Mouse (Mus musculus) liver, embryonic 16.5 days (tissue): Measurements from ENCODE around the gene Hmg20b. TPM values are rescaled to one million over a fixed set of nuclear protein-coding genes. Genes with fewer than 3 reads are reported as not detected.
A peak's percentile ranks its signal among the peaks of the same experiment; 100 is the strongest.

ENCODE experiments used
- ATAC-seq: fragments of 200-750 bp; cut with Nextera tagmentation; 2 replicates; pipeline ENCODE4 v1.8.0; 2017; ENCODE audit warnings: low read depth, mild to moderate bottlenecking, moderate number of reproducible peaks, moderate library complexity
- H3K27ac ChIP-seq: fragments of 300-500 bp; sonication (generic); 2 replicates; pipeline ENCODE4 v1.5.1; 2014; ENCODE audit warnings: mild to moderate bottlenecking, low read length
- H3K27me3 ChIP-seq: fragments of 300-500 bp; sonication (generic); 2 replicates; pipeline ENCODE4 v1.6.1; 2014; ENCODE audit warnings: low read depth, low read length, mixed read lengths; ENCODE audit not compliant: control insufficient read depth, insufficient read depth
- H3K36me3 ChIP-seq: fragments of 300-500 bp; sonication (generic); 2 replicates; pipeline ENCODE4 v1.6.1; 2014; ENCODE audit warnings: mild to moderate bottlenecking; ENCODE audit not compliant: control insufficient read depth, insufficient read depth
- H3K4me1 ChIP-seq: fragments of 300-500 bp; sonication (generic); 2 replicates; pipeline ENCODE4 v1.6.1; 2014; ENCODE audit warnings: low read depth, low read length, mixed read lengths; ENCODE audit not compliant: control insufficient read depth
- H3K4me2 ChIP-seq: fragments of 300-500 bp; sonication (generic); 2 replicates; pipeline ENCODE4 v1.6.1; 2014; ENCODE audit warnings: low read depth, low read length, mixed read lengths
- H3K4me3 ChIP-seq: fragments of 300-500 bp; sonication (generic); 2 replicates; pipeline ENCODE4 v1.5.1; 2014; ENCODE audit warnings: low read depth, mild to moderate bottlenecking, low read length
- H3K9ac ChIP-seq: fragments of 300-500 bp; sonication (generic); 2 replicates; pipeline ENCODE4 v1.6.1; 2014; ENCODE audit warnings: low read depth, low read length
- H3K9me3 ChIP-seq: fragments of 300-500 bp; sonication (generic); replicated peaks from 2 replicates; pipeline ENCODE4 v1.6.1; 2016; ENCODE audit warnings: low read length; ENCODE audit not compliant: control insufficient read depth
- WGBS: fragments of 180-500 bp; shearing (Covaris S2); extraction: QIAGEN DNeasy Blood & Tissue Kit; methylation state at CpG from one replicate; pipeline ENCODE4 v1.1.7; 2014; ENCODE audit not compliant: insufficient replicate concordance; 5-methylcytosine and 5-hydroxymethylcytosine counted together
- polyA plus RNA-seq: library from polyadenylated mRNA; unstranded; fragments of >200 nt; fragmentation: Nextera tagmentation; extraction: Ambion mirVana; gene quantifications from 2 replicates; pipeline ENCODE4 v1.2.1, GENCODE M21; 2015

Gene Hmg20b
- polyA plus RNA-seq, 1 experiment from 2014 or later: 22.5 TPM

DNA sequence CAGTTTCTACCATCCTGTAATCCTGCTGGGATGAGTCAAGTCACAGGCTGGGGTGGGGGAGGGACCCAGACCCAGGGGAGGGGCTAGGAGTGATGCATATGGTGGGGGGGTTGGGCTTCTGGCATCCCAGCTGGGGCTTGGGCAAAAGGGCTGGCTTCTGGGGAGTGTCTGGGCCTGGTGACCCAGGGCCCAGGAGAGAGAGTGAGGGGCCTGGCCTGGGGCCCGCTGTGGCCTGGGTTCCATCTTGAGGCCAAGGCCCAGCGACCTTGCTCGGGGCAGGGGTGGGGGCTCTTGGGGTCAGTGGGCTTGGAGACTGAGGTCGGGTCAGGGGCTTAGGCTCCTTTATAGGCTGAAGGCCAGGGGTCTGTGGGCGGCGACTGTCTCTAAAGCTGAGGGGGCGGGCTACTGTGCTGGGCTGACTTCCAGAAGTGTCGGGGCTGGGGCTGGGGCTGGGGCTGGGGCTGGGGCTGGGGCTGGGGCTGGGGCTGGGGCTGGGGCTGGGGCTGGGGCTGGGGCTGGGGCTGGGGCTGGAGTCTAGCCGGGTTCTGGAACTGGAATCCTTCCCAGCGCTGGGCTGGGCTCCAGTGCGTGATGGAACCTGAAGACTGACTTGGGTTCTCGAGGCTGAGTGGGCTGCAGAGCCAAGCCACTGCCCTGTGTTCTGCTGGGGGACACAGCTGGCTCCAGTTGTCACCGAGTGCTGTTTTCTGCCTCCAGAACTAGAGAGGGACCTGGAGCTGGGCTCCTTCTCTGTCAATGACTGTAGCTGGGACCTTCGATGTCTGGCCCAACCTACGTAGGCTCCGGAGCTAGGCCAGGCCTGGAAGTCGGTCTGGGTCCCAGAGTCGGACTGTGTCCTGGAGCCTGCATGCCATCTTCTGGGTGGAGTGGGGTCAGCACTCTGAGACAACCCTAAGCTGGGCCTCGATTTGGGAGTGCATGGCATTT is 14.6 kb downstream of the Hmg20b start:
- Histone ChIP-seq H3K27me3 (peaks cover 8% of the 10 kb centered on the region; the same call in 1 of the 2 replicates), H3K4me1 (peaks cover 6% of the 10 kb centered on the region), H3K4me2 (no peak overlapping the region), H3K36me3 (no peaks in the 10 kb centered on the region), H3K9ac (no peak overlapping the region), H3K4me3 (no peak overlapping the region), H3K27ac (no peak overlapping the region), H3K9me3 (no peaks in the 10 kb centered on the region)
- no peak for ATAC-seq
- 64% methylated on average over 19 of the region's 19 CpGs for WGBS

DNA sequence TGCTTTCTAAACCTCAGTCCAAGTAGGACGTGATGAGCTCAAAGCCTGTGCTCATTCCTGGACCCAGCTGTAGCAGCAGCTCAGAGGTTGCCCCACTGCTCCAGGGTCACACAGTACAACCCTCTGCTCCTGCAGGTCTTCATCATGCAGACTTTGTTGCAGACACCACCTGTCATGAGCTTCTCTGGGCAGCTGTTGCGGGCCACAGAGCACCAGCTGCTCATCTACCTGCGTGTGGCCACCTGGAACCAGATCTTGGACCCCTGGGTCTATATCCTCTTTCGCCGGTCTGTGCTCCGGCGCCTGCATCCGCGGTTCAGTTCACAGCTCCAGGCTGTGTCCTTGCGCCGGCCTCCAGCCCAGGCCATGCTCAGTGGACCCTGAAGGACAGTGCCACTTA is 16.0 kb downstream of the Hmg20b start:
- Histone ChIP-seq H3K4me2 (no peak overlapping the region), H3K4me1 (no peaks in the 10 kb centered on the region), H3K27me3 (peaks cover 8% of the 10 kb centered on the region; the same call in 1 of the 2 replicates), H3K9me3 (no peaks in the 10 kb centered on the region), H3K4me3 (no peak overlapping the region), H3K27ac (no peak overlapping the region), H3K36me3 (no peaks in the 10 kb centered on the region), H3K9ac (no peak overlapping the region)
- 74% methylated on average over 11 of the region's 11 CpGs for WGBS
- ATAC-seq: no peak

- peaks cover 5% of the 10 kb centered on the region for H3K4me1 ChIP-seq
- H3K4me2 ChIP-seq: no peak overlapping the region
Measured at GRCm38 (mm10) chr10:81332277-81332676, 18.0 kb downstream of the Hmg20b start.

DNA sequence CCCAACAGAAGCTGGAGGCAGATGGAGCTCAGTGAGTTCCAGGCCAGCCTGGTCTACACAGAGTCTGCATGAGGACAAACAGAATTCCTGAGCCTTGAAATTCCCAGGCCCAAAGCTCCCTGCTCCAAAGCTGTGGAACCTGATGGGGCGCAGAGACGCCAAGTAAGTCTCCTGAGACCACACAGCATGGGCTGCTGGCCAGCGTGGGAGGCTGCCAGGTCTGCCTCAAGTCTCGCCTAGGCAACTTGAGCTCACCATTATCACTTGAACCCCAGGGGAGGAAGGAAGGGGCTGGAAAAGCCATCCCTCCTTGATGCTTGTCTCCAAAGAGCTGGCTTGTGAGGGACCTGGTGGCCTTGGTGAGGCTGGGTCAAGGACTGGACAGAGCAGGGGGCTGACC is 20.3 kb downstream of the Hmg20b start:
- Histone ChIP-seq H3K4me3 (no peak overlapping the region), H3K4me2 (0 out of 2 replicates have a peak overlapping the region, but pooled peaks have one; percentile 5), H3K27me3 (peaks cover 4% of the 10 kb centered on the region; the same call in 1 of the 2 replicates), H3K4me1 (peaks cover 8% of the 10 kb centered on the region), H3K36me3 (peaks cover 22% of the 10 kb centered on the region), H3K27ac (peak overlapping the region; percentile 56), H3K9ac (no peak overlapping the region), H3K9me3 (no peaks in the 10 kb centered on the region)
- ATAC-seq: no peak
- WGBS: 54% methylated on average over 4 of the region's 4 CpGs

More at GRCm38 (mm10) chr10:81332277-81332676, 18.0 kb downstream of the Hmg20b start:
- Histone ChIP-seq H3K9ac (no peak overlapping the region), H3K27ac (no peak overlapping the region), H3K36me3 (no peaks in the 10 kb centered on the region), H3K27me3 (peaks cover 4% of the 10 kb centered on the region; the same call in 1 of the 2 replicates), H3K4me3 (no peak overlapping the region), H3K9me3 (no peaks in the 10 kb centered on the region)
- no peak for ATAC-seq
- 64% methylated on average over 29 of the region's 29 CpGs for WGBS

DNA sequence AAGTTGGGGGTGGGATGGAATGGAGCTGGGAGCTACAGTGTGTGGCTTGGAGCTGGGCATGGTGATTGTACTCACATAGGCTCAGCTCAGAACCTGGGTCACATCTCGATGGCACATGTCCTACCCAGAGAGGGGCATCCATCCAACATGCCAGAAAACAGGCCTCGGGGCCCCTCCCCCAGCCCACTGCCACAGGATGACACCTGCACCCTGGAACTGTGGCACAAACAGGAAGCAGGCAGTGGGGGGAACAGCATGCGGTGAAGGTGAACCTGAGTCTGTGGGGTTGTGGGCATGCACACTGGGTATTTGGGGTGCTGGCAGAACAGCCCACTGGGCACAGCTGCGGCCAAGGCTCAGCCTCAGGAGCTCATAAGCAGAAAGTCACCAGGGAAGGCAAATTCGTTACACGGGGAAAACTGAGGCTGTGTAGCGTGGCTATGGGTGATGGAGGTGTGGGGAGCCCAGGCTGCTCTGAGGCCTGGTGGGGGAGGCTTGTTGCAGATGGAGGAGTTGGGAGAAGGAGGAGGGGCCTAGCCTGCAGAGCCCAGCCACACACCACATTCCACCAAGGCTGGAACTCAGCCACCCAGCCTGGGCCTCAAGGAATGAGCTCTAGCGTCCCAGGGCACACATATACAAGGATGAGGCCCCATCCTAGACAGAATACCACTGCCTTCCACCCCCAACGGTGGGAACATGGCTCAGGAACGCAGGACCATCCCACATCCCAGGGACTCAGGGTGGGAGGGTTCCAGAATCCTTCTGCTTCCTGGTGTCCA is 20.9 kb downstream of the Hmg20b start:
- Histone ChIP-seq H3K4me3 (no peak overlapping the region), H3K4me1 (peaks cover 8% of the 10 kb centered on the region), H3K9me3 (no peaks in the 10 kb centered on the region), H3K4me2 (0 out of 2 replicates have a peak overlapping the region, but pooled peaks have one; percentile 5), H3K27ac (peak overlapping the region; percentile 56; the same call in 1 of the 2 replicates), H3K27me3 (peaks cover 4% of the 10 kb centered on the region; the same call in 1 of the 2 replicates), H3K36me3 (peaks cover 28% of the 10 kb centered on the region), H3K9ac (no peak overlapping the region)
- WGBS: 52% methylated on average over 10 of the region's 10 CpGs
- no peak for ATAC-seq

GRCm38 (mm10) chr10:81328386-81328785 is 21.9 kb downstream of the Hmg20b start, which contains the start of gene Tbxa2r:
Tbxa2r (plus strand) TSS chr10:81328731.
- WGBS: 10% methylated on average over 10 of the region's 10 CpGs
- no peaks in the 10 kb centered on the region for H3K9me3 ChIP-seq
- peak within 1 kb of the TSS; percentile 56; the same call in 1 of the 2 replicates for H3K27ac ChIP-seq
- ATAC-seq: peak; percentile 30
- H3K27me3 ChIP-seq: peaks cover 4% of the 10 kb centered on the region; the same call in 1 of the 2 replicates
- peaks cover 38% of the 10 kb centered on the region for H3K36me3 ChIP-seq
- H3K9ac ChIP-seq: no peak within 1 kb of the TSS
- no peak within 1 kb of the TSS for H3K4me2 ChIP-seq
- H3K4me3 ChIP-seq: no peak within 1 kb of the TSS
- peaks cover 8% of the 10 kb centered on the region for H3K4me1 ChIP-seq

- H3K36me3 ChIP-seq: peaks cover 42% of the 10 kb centered on the region
- no peak overlapping the region for H3K9ac ChIP-seq
Measured at GRCm38 (mm10) chr10:81327959-81328358, 22.3 kb downstream of the Hmg20b start.

DNA sequence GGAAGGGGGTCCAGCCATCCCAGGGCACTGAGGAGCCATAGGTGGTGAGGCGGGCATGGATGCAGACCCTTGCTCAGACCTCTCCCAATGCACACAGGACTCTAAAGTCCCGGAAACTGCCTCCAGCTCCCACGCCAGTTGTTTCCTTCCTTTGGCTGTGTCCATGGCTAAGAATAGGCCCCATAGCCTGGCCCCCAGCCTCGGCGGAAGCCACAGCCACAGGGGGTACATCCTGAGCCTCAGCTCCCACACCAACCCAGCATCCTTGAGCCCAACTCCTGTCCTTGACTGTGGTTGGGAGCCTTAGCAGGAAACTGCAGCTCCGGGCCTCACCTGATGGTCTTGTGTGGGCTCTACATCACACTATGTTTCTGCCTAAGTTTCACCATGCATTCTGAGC is 23.4 kb downstream of the Hmg20b start:
- no peak overlapping the region for H3K9ac ChIP-seq
- no peak overlapping the region; the same call in 1 of the 2 replicates for H3K27ac ChIP-seq
- no peaks in the 10 kb centered on the region for H3K27me3 ChIP-seq
- H3K4me2 ChIP-seq: no peak overlapping the region
- 43% methylated on average over 6 of the region's 6 CpGs for WGBS
- H3K36me3 ChIP-seq: peaks cover 52% of the 10 kb centered on the region
- H3K4me1 ChIP-seq: peaks cover 16% of the 10 kb centered on the region
- ATAC-seq: peak; percentile 15; the same call in 1 of the 2 replicates
- H3K4me3 ChIP-seq: no peak overlapping the region
- H3K9me3 ChIP-seq: no peaks in the 10 kb centered on the region

More at GRCm38 (mm10) chr10:81327959-81328358, 22.3 kb downstream of the Hmg20b start:
- peaks cover 4% of the 10 kb centered on the region; the same call in 1 of the 2 replicates for H3K27me3 ChIP-seq
- H3K9me3 ChIP-seq: no peaks in the 10 kb centered on the region
- no peak overlapping the region for H3K27ac ChIP-seq
- ATAC-seq: no peak
- H3K4me3 ChIP-seq: no peak overlapping the region
- 29% methylated on average over 2 of the region's 2 CpGs for WGBS
- no peak overlapping the region for H3K4me2 ChIP-seq
- peaks cover 8% of the 10 kb centered on the region for H3K4me1 ChIP-seq
